Mouse (Mus musculus): ENCODE results near the gene Auts2. TPM values are rescaled to one million over a fixed set of nuclear protein-coding genes. Genes with fewer than 3 reads are reported as not detected.

The Auts2 gene
- total and polyA plus RNA-seq, 2 experiments from 2014 or later = 6.8 to 12.1 TPM

GRCm38 (mm10) chr5:131922759-131923158 is 620.4 kb downstream of the Auts2 start:
- H3K27ac ChIP-seq (ENCODE audit: low read depth) = no peak overlapping the region
- 49% methylated on average over 4 of the region's 4 CpGs for WGBS
- TF ChIP-seq CTCF (IDR thresholded peaks at IDR 0.05; ENCODE audit: low read depth) (no peak), EP300 (IDR thresholded peaks at IDR 0.05; ENCODE audit: low read depth) (no peak)

GRCm38 (mm10) chr5:131922118-131922517 is 621.0 kb downstream of the Auts2 start:
- Histone ChIP-seq H3K27ac (ENCODE audit: low read depth) (no peak overlapping the region), H3K36me3 (replicated peaks; ENCODE audit: control insufficient read depth, insufficient read depth, low read length) (no peaks in the 10 kb centered on the region), H3K9me3 (replicated peaks; ENCODE audit: control insufficient read depth, low read length) (no peaks in the 10 kb centered on the region), H3K9ac (replicated peaks; ENCODE audit: low read depth, low read length) (no peak overlapping the region), H3K4me2 (ENCODE audit: low read depth, low read length) (0 out of 2 replicates have a peak overlapping the region, but pooled peaks have one; percentile 2), H3K4me1 (ENCODE audit: control insufficient read depth, insufficient read depth) (0 out of 2 replicates have a peak, but pooled peaks cover 8% of the 10 kb centered on the region), H3K27me3 (ENCODE audit: control insufficient read depth, insufficient read depth, low read length) (no peaks in the 10 kb centered on the region), H3K4me3 (ENCODE audit: low read depth, low read length) (no peak overlapping the region)
- TF ChIP-seq EP300 (IDR thresholded peaks at IDR 0.05; ENCODE audit: low read depth) (no peak), CTCF (IDR thresholded peaks at IDR 0.05; ENCODE audit: low read depth) (no peak)
- WGBS = 43% methylated on average over 5 of the region's 5 CpGs
- DNase-seq (ENCODE audit: low spot score) = no peak
- ATAC-seq (ENCODE audit: insufficient read depth, low read depth) = no peak

More at GRCm38 (mm10) chr5:131922759-131923158, 620.4 kb downstream of the Auts2 start:
- DNase-seq (ENCODE audit: low spot score) (no peak), ATAC-seq (ENCODE audit: insufficient read depth, low read depth) (no peak)
- Histone ChIP-seq H3K36me3 (replicated peaks; ENCODE audit: control insufficient read depth, insufficient read depth, low read length) (no peaks in the 10 kb centered on the region), H3K4me2 (ENCODE audit: low read depth, low read length) (no peak overlapping the region), H3K4me3 (ENCODE audit: low read depth, low read length) (no peak overlapping the region), H3K9me3 (replicated peaks; ENCODE audit: control insufficient read depth, low read length) (no peaks in the 10 kb centered on the region), H3K4me1 (ENCODE audit: control insufficient read depth, insufficient read depth) (0 out of 2 replicates have a peak, but pooled peaks cover 8% of the 10 kb centered on the region), H3K9ac (replicated peaks; ENCODE audit: low read depth, low read length) (no peak overlapping the region), H3K27me3 (ENCODE audit: control insufficient read depth, insufficient read depth, low read length) (no peaks in the 10 kb centered on the region)

- no peak for TF ChIP-seq EP300 (IDR thresholded peaks at IDR 0.05; ENCODE audit: low read depth)
- WGBS = 51% methylated on average over 12 of the region's 12 CpGs
- 0 out of 2 replicates have a peak, but pooled peaks cover 8% of the 10 kb centered on the region for H3K4me1 ChIP-seq (ENCODE audit: control insufficient read depth, insufficient read depth)
- H3K9ac ChIP-seq (replicated peaks; ENCODE audit: low read depth, low read length) = no peak overlapping the region
- no peak overlapping the region for H3K4me3 ChIP-seq (ENCODE audit: low read depth, low read length)
- DNase-seq (ENCODE audit: low spot score) (no peak), ATAC-seq (ENCODE audit: insufficient read depth, low read depth) (no peak; the same call in 1 of the 2 replicates)
- no peaks in the 10 kb centered on the region for H3K27me3 ChIP-seq (ENCODE audit: control insufficient read depth, insufficient read depth, low read length)
- H3K9me3 ChIP-seq (replicated peaks; ENCODE audit: control insufficient read depth, low read length) = no peaks in the 10 kb centered on the region
- no peak overlapping the region for H3K4me2 ChIP-seq (ENCODE audit: low read depth, low read length)
- H3K36me3 ChIP-seq (replicated peaks; ENCODE audit: control insufficient read depth, insufficient read depth, low read length) = no peaks in the 10 kb centered on the region
- no peak overlapping the region for H3K27ac ChIP-seq (ENCODE audit: low read depth)
These were observed 623.0 kb downstream of the Auts2 start for GRCm38 (mm10) chr5:131919983-131920777.

GRCm38 (mm10) chr5:131916791-131917403 is 626.2 kb downstream of the Auts2 start:
- TF ChIP-seq CTCF (IDR thresholded peaks at IDR 0.05; ENCODE audit: low read depth) (no peak), EP300 (IDR thresholded peaks at IDR 0.05; ENCODE audit: low read depth) (no peak)
- no peak overlapping the region for H3K27ac ChIP-seq (ENCODE audit: low read depth)
- H3K9ac ChIP-seq (replicated peaks; ENCODE audit: low read depth, low read length) = no peak overlapping the region
- H3K4me1 ChIP-seq (ENCODE audit: control insufficient read depth, insufficient read depth) = 0 out of 2 replicates have a peak, but pooled peaks cover 8% of the 10 kb centered on the region
- H3K27me3 ChIP-seq (ENCODE audit: control insufficient read depth, insufficient read depth, low read length) = no peaks in the 10 kb centered on the region
- WGBS = 69% methylated on average over 12 of the region's 12 CpGs
- ATAC-seq (ENCODE audit: insufficient read depth, low read depth) (no peak), DNase-seq (ENCODE audit: low spot score) (no peak)
- no peaks in the 10 kb centered on the region for H3K36me3 ChIP-seq (replicated peaks; ENCODE audit: control insufficient read depth, insufficient read depth, low read length)
- H3K4me3 ChIP-seq (ENCODE audit: low read depth, low read length) = no peak overlapping the region
- no peaks in the 10 kb centered on the region for H3K9me3 ChIP-seq (replicated peaks; ENCODE audit: control insufficient read depth, low read length)
- H3K4me2 ChIP-seq (ENCODE audit: low read depth, low read length) = no peak overlapping the region

GRCm38 (mm10) chr5:131913562-131913961 is 629.6 kb downstream of the Auts2 start:
- Histone ChIP-seq H3K9me3 (replicated peaks; ENCODE audit: control insufficient read depth, low read length) (no peaks in the 10 kb centered on the region), H3K9ac (replicated peaks; ENCODE audit: low read depth, low read length) (no peak overlapping the region), H3K4me1 (ENCODE audit: control insufficient read depth, insufficient read depth) (no peaks in the 10 kb centered on the region), H3K4me2 (ENCODE audit: low read depth, low read length) (no peak overlapping the region), H3K4me3 (ENCODE audit: low read depth, low read length) (no peak overlapping the region), H3K27ac (ENCODE audit: low read depth) (no peak overlapping the region), H3K27me3 (ENCODE audit: control insufficient read depth, insufficient read depth, low read length) (no peaks in the 10 kb centered on the region), H3K36me3 (replicated peaks; ENCODE audit: control insufficient read depth, insufficient read depth, low read length) (no peaks in the 10 kb centered on the region)
- ATAC-seq (ENCODE audit: insufficient read depth, low read depth) (no peak), DNase-seq (ENCODE audit: low spot score) (no peak)
- no peak for TF ChIP-seq EP300 (IDR thresholded peaks at IDR 0.05; ENCODE audit: low read depth)
- no peak for TF ChIP-seq CTCF (IDR thresholded peaks at IDR 0.05; ENCODE audit: low read depth)
- WGBS = 90% methylated on average over 8 of the region's 8 CpGs
